Mouse (Mus musculus): Measurements from ENCODE around the gene Cdip1. TPM values are rescaled to one million over a fixed set of nuclear protein-coding genes. Genes with fewer than 3 reads are reported as not detected.
A peak's percentile ranks its signal among the peaks of the same experiment; 100 is the strongest.

The Cdip1 gene
- polyA plus RNA-seq, 1 experiment: 32.9 TPM

GRCm38 (mm10) chr16:4722915-4723209 lies 67.2 kb downstream of the Cdip1 start:
- H3K27ac ChIP-seq (ENCODE audit: insufficient read depth, low read depth, low read length): peak overlapping the region; percentile 96
- TF ChIP-seq CTCF (IDR thresholded peaks at IDR 0.05; ENCODE audit: low read depth, low read length) (no peak), POLR2A (IDR thresholded peaks at IDR 0.05; ENCODE audit: borderline replicate concordance, low read depth, low read length) (no peak)
- peak overlapping the region; percentile 8 for H3K4me3 ChIP-seq (ENCODE audit: insufficient read depth, low read length)
- H3K4me1 ChIP-seq (ENCODE audit: control insufficient read depth, insufficient read depth, low read length): peaks cover 26% of the 10 kb centered on the region

GRCm38 (mm10) chr16:4722128-4722914 lies 67.8 kb downstream of the Cdip1 start:
- Histone ChIP-seq H3K4me3 (ENCODE audit: insufficient read depth, low read length) (peak overlapping the region; percentile 24), H3K27ac (ENCODE audit: insufficient read depth, low read depth, low read length) (peak overlapping the region; percentile 96), H3K4me1 (ENCODE audit: control insufficient read depth, insufficient read depth, low read length) (peaks cover 26% of the 10 kb centered on the region)
- TF ChIP-seq CTCF (IDR thresholded peaks at IDR 0.05; ENCODE audit: low read depth, low read length) (no peak), POLR2A (IDR thresholded peaks at IDR 0.05; ENCODE audit: borderline replicate concordance, low read depth, low read length) (no peak)

DNA sequence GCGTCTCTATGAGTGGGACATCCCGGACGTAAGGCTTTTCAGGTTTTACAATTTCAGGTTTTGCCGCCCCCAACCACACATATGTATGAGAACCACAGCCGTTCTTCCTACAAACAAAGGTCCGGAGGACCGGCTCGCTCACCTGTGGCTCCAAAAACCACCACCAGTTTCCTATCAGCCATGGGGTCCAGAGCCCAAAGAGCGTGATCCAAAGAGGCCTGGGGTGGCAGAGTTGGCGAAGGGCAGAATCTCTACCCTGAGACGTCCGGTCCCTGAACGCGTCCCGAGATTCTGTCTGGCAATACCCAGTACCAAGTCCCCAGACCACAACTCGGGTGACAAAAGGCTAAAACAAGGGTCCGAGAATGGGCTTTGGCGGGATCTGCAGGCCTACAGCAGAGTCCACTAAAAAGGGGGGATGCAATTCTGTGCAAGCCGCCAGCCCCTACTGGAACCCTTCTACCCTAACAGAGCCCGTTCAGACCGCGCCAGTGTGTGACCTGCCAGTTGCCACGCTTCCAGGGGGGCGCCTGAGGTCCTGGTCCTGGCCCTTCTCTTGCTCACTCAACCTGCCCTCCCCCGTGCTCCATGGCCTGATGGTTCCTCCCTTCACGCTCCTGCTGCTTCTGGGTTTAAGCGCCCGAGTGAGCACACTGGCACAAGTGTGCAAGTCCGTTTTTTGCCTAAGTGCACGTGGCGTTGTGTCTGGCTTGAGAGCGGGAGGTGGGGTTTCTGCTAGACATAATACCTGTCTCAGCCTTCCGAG lies 71.2 kb downstream of the Cdip1 start, which contains the start of gene Nmral1:
Gene Nmral1, minus strand, starts transcription at position 604 of the 766 bp plus-strand sequence.
- Histone ChIP-seq H3K27ac (ENCODE audit: insufficient read depth, low read depth, low read length) (peak within 1 kb of the TSS; percentile 35), H3K4me1 (ENCODE audit: control insufficient read depth, insufficient read depth, low read length) (peaks cover 17% of the 10 kb centered on the region), H3K4me3 (ENCODE audit: insufficient read depth, low read length) (peak within 1 kb of the TSS; percentile 71)
- TF ChIP-seq POLR2A (IDR thresholded peaks at IDR 0.05; ENCODE audit: borderline replicate concordance, low read depth, low read length) (no peak), CTCF (IDR thresholded peaks at IDR 0.05; ENCODE audit: low read depth, low read length) (no peak)

- Histone ChIP-seq H3K4me3 (ENCODE audit: insufficient read depth, low read length) (peak overlapping the region; percentile 71; the same call in 1 of the 2 replicates), H3K4me1 (ENCODE audit: control insufficient read depth, insufficient read depth, low read length) (peaks cover 7% of the 10 kb centered on the region), H3K27ac (ENCODE audit: insufficient read depth, low read depth, low read length) (no peak overlapping the region)
- TF ChIP-seq CTCF (IDR thresholded peaks at IDR 0.05; ENCODE audit: low read depth, low read length) (no peak), POLR2A (IDR thresholded peaks at IDR 0.05; ENCODE audit: borderline replicate concordance, low read depth, low read length) (no peak)
Observed at GRCm38 (mm10) chr16:4717866-4718265, 72.2 kb downstream of the Cdip1 start.

GRCm38 (mm10) chr16:4713861-4714710 lies 76.0 kb downstream of the Cdip1 start:
- Histone ChIP-seq H3K4me3 (ENCODE audit: insufficient read depth, low read length) (no peak overlapping the region), H3K27ac (ENCODE audit: insufficient read depth, low read depth, low read length) (no peak overlapping the region), H3K4me1 (ENCODE audit: control insufficient read depth, insufficient read depth, low read length) (no peaks in the 10 kb centered on the region)
- TF ChIP-seq CTCF (IDR thresholded peaks at IDR 0.05; ENCODE audit: low read depth, low read length) (no peak), POLR2A (IDR thresholded peaks at IDR 0.05; ENCODE audit: borderline replicate concordance, low read depth, low read length) (no peak)

DNA sequence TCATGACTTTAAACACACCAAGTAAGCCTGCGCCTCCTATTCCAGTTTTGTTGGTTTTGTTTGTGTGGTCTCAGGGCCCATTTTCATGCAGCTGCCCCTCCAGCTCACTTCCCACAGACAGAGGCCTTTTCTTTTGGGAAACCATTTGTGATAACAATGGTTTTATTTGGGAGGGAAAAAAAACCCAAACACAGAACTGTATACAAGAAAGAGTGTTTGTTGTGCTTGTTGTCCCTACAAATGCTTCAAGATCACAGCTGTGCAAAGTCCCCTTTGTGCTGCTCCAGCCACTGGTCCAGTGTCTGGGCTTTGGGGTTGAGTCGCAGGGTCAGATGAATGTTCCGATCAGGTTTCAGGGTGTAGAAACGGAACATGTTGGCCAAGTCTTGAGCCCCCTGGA lies 78.9 kb downstream of the Cdip1 start:
- TF ChIP-seq POLR2A (IDR thresholded peaks at IDR 0.05; ENCODE audit: borderline replicate concordance, low read depth, low read length) (no peak), CTCF (IDR thresholded peaks at IDR 0.05; ENCODE audit: low read depth, low read length) (no peak)
- H3K4me3 ChIP-seq (ENCODE audit: insufficient read depth, low read length): no peak overlapping the region
- H3K4me1 ChIP-seq (ENCODE audit: control insufficient read depth, insufficient read depth, low read length): no peaks in the 10 kb centered on the region
- H3K27ac ChIP-seq (ENCODE audit: insufficient read depth, low read depth, low read length): no peak overlapping the region

GRCm38 (mm10) chr16:4705541-4705940 lies 84.6 kb downstream of the Cdip1 start:
- H3K4me3 ChIP-seq (ENCODE audit: insufficient read depth, low read length): no peak overlapping the region
- H3K27ac ChIP-seq (ENCODE audit: insufficient read depth, low read depth, low read length): no peak overlapping the region
- no peaks in the 10 kb centered on the region for H3K4me1 ChIP-seq (ENCODE audit: control insufficient read depth, insufficient read depth, low read length)
- TF ChIP-seq CTCF (IDR thresholded peaks at IDR 0.05; ENCODE audit: low read depth, low read length) (no peak), POLR2A (IDR thresholded peaks at IDR 0.05; ENCODE audit: borderline replicate concordance, low read depth, low read length) (no peak)

GRCm38 (mm10) chr16:4702646-4703045 lies 87.4 kb downstream of the Cdip1 start:
- TF ChIP-seq CTCF (IDR thresholded peaks at IDR 0.05; ENCODE audit: low read depth, low read length) (no peak), POLR2A (IDR thresholded peaks at IDR 0.05; ENCODE audit: borderline replicate concordance, low read depth, low read length) (no peak)
- Histone ChIP-seq H3K27ac (ENCODE audit: insufficient read depth, low read depth, low read length) (no peak overlapping the region), H3K4me1 (ENCODE audit: control insufficient read depth, insufficient read depth, low read length) (no peaks in the 10 kb centered on the region), H3K4me3 (ENCODE audit: insufficient read depth, low read length) (no peak overlapping the region)

- H3K4me3 ChIP-seq (ENCODE audit: insufficient read depth, low read length): no peak overlapping the region
- TF ChIP-seq CTCF (IDR thresholded peaks at IDR 0.05; ENCODE audit: low read depth, low read length): no peak
- no peak for TF ChIP-seq POLR2A (IDR thresholded peaks at IDR 0.05; ENCODE audit: borderline replicate concordance, low read depth, low read length)
- no peaks in the 10 kb centered on the region for H3K4me1 ChIP-seq (ENCODE audit: control insufficient read depth, insufficient read depth, low read length)
- no peak overlapping the region for H3K27ac ChIP-seq (ENCODE audit: insufficient read depth, low read depth, low read length)
Observed at GRCm38 (mm10) chr16:4701211-4701610, 88.9 kb downstream of the Cdip1 start.

Other genes with a start within 250 kb of the Cdip1 start
- 1.6 and 3.8 TPM in 2 replicates for gene Srl, start 248.5 kb downstream of the Cdip1 start, polyA plus RNA-seq (2012; ENCODE audit: insufficient read depth, insufficient read length, missing spikeins)
- 7.1 and 8.0 TPM in 2 replicates for gene Tfap4, start 230.4 kb downstream of the Cdip1 start, polyA plus RNA-seq (2012; ENCODE audit: insufficient read depth, insufficient read length, missing spikeins)
- gene Glis2, start 195.6 kb downstream of the Cdip1 start, polyA plus RNA-seq (2012; ENCODE audit: insufficient read depth, insufficient read length, missing spikeins): 0.65 and 1.3 TPM in 2 replicates
- gene Pam16, start 165.3 kb downstream of the Cdip1 start, polyA plus RNA-seq (2012; ENCODE audit: insufficient read depth, insufficient read length, missing spikeins): 27.3 and 39.7 TPM in 2 replicates
- 1.5 TPM in 1 of 2 replicates, not detected in the other for gene Vasn, start 150.4 kb downstream of the Cdip1 start, polyA plus RNA-seq (2012; ENCODE audit: insufficient read depth, insufficient read length, missing spikeins)
- gene Dnaja3, start 150.3 kb downstream of the Cdip1 start, polyA plus RNA-seq (2012; ENCODE audit: insufficient read depth, insufficient read length, missing spikeins): 20.0 and 21.3 TPM in 2 replicates
- 110 and 115 TPM in 2 replicates for gene Coro7, start 110.5 kb downstream of the Cdip1 start, polyA plus RNA-seq (2012; ENCODE audit: insufficient read depth, insufficient read length, missing spikeins)
- 16.0 and 18.7 TPM in 2 replicates for gene Nmral1, start 70.9 kb downstream of the Cdip1 start, polyA plus RNA-seq (2012; ENCODE audit: insufficient read depth, insufficient read length, missing spikeins)
- gene Hmox2, start 63.9 kb downstream of the Cdip1 start, polyA plus RNA-seq (2012; ENCODE audit: insufficient read depth, insufficient read length, missing spikeins): 230 and 252 TPM in 2 replicates
- gene 4930562C15Rik, start 45.1 kb upstream of the Cdip1 start, polyA plus RNA-seq (2012; ENCODE audit: insufficient read depth, insufficient read length, missing spikeins): not detected in 2 replicates
- 68.4 and 72.6 TPM in 2 replicates for gene Ubald1, start 90.0 kb upstream of the Cdip1 start, polyA plus RNA-seq (2012; ENCODE audit: insufficient read depth, insufficient read length, missing spikeins)
- gene Mgrn1, start 96.0 kb upstream of the Cdip1 start, polyA plus RNA-seq (2012; ENCODE audit: insufficient read depth, insufficient read length, missing spikeins): 66.4 and 75.4 TPM in 2 replicates
- 44.3 and 55.0 TPM in 2 replicates for gene Nudt16l1, start 148.5 kb upstream of the Cdip1 start, polyA plus RNA-seq (2012; ENCODE audit: insufficient read depth, insufficient read length, missing spikeins)
- 44.1 and 44.2 TPM in 2 replicates for gene Anks3, start 173.9 kb upstream of the Cdip1 start, polyA plus RNA-seq (2012; ENCODE audit: insufficient read depth, insufficient read length, missing spikeins)
- gene Sept12, start 207.6 kb upstream of the Cdip1 start, polyA plus RNA-seq (2012; ENCODE audit: insufficient read depth, insufficient read length, missing spikeins): not detected in 2 replicates
- gene Smim22, start 217.0 kb upstream of the Cdip1 start, polyA plus RNA-seq (2012; ENCODE audit: insufficient read depth, insufficient read length, missing spikeins): not detected in 2 replicates
- 72.5 and 76.6 TPM in 2 replicates for gene Rogdi, start 223.3 kb upstream of the Cdip1 start, polyA plus RNA-seq (2012; ENCODE audit: insufficient read depth, insufficient read length, missing spikeins)